Mouse (Mus musculus) gastrocnemius, postnatal 25 days (tissue): ENCODE results near the gene Mgst3. TPM values are rescaled to one million over a fixed set of nuclear protein-coding genes. Genes with fewer than 3 reads are reported as not detected.

ENCODE experiments used
- DNase-seq: peaks from one replicate; pipeline ENCODE4 v3.0.0; 2022
- total RNA-seq, 2 experiments: library from RNA; stranded (reverse); gene quantifications; 1 replicate in 1 of 2; 2 replicates in 1 of 2; pipeline ENCODE4 v1.2.3; 2021

Gene Mgst3
- total RNA-seq, 2 experiments from 2014 or later: 84.7 to 94.2 TPM

DNA sequence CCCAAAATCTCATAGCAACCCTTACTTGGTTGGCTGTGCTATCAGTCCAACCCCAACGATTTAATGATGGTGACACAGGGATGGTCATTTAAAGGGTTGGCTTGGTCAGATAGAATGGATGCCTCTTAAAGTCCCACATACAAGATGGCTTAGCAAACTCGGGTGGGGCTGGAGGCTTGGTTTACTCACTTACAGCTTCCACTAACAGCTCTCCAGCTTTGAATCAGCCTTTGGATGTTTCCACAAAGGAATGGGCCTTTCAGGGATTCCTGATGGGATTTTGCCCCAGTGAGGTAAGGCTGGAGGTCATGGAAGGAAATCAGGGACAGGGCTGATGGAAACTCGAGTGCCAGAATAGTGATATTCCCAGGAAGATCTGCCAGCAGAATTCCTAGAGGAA is 5.8 kb downstream of the Mgst3 start:
- no peak for DNase-seq

- DNase-seq: no peak
Measured at GRCm38 (mm10) chr1:167387310-167387709, 6.3 kb downstream of the Mgst3 start.

GRCm38 (mm10) chr1:167386466-167386865 is 7.2 kb downstream of the Mgst3 start:
- DNase-seq: no peak

- no peak for DNase-seq
Measured at GRCm38 (mm10) chr1:167385636-167386035, 8.0 kb downstream of the Mgst3 start.

- DNase-seq: no peak
Measured at GRCm38 (mm10) chr1:167385211-167385610, 8.4 kb downstream of the Mgst3 start.

DNA sequence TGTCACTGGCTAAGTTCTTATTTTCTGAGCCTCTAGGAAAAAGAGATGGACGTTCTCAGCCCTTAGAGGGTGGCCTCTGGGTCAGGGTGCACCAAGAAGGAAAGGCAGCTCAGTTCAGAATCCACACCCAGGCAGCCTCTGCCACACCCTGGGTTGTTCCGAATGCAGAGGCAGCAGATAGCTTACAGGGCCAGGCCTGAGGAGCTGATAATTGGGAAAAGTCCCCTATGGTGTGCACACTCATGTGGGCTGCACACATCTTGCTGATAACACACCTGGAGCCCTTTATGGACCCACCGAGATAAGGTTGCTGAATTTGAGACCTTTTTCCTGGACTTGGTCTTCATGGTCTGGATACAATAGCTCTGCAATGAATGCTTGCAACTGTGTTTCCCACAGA is 9.5 kb downstream of the Mgst3 start:
- no peak for DNase-seq

- DNase-seq: no peak
Measured at GRCm38 (mm10) chr1:167383178-167383577, 10.5 kb downstream of the Mgst3 start.

GRCm38 (mm10) chr1:167382763-167383162 is 10.9 kb downstream of the Mgst3 start:
- DNase-seq: no peak

- DNase-seq: no peak
Measured at GRCm38 (mm10) chr1:167382316-167382715, 11.3 kb downstream of the Mgst3 start.

- DNase-seq: no peak
Measured at GRCm38 (mm10) chr1:167381050-167382015, 12.3 kb downstream of the Mgst3 start.

DNA sequence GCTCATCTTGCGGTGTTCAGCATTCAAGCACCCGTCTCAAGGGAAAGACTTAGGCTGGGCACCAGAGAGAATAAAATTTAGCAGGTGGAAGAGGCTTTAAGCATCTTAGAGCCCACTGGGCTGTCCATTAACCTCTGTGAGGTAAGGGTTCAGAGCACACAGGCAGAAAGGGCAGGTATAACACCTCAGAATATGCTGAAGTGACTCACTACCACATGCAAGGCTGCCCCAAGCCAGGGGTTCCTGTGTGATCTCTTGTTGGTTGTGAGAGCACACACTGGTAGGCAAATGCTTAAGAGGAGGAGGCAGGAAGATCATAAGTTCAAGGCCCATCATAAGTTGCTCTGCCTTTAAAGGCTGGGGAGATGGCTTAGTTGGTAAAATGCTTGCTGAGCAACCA is 13.4 kb downstream of the Mgst3 start:
- DNase-seq: no peak

GRCm38 (mm10) chr1:167379751-167380150 is 13.9 kb downstream of the Mgst3 start:
- DNase-seq: no peak

DNA sequence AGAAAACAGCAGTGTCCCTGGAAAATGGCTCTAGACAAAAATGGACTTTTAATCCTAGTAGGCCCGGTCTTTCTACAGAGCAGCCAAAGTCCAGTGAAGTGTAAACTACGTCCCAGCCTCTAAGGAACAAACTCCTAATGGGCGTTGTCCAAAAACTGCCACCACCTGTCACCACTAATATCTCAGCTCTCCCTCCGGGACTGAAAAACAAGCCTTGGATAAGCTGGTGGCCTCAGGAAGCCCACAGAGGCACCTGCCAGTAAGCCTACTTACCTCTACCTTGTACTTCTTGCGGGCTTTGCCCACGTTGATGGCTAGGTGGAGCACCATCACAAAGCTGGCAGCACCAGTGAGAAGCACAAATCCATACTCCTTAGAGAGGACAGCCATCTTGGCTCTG is 15.6 kb downstream of the Mgst3 start:
- DNase-seq: no peak

DNA sequence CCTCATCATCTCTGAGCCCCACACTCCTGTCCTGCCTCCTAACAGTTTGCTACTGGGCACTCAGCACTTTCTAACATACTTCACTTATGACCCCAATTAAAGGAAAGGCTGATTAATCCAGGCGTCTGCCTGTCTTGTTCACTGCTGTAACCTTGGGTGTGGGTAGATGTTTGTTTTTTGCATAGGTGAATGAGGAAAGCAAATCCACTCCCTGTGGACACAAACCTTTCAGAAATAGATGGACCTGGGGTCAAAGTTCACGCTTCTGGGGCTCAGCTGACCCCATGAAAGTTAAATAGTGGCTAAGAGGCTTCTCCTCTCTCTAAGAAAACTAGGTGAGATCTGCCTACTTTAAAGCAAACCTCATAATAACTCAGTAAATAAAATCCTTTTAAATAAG is 18.7 kb downstream of the Mgst3 start:
- DNase-seq: no peak

GRCm38 (mm10) chr1:167374003-167374784 is 19.4 kb downstream of the Mgst3 start:
- DNase-seq: no peak

- DNase-seq: no peak
Measured at GRCm38 (mm10) chr1:167372739-167373138, 20.9 kb downstream of the Mgst3 start.

GRCm38 (mm10) chr1:167369905-167370304 is 23.7 kb downstream of the Mgst3 start:
- peak; percentile 60 for DNase-seq

DNA sequence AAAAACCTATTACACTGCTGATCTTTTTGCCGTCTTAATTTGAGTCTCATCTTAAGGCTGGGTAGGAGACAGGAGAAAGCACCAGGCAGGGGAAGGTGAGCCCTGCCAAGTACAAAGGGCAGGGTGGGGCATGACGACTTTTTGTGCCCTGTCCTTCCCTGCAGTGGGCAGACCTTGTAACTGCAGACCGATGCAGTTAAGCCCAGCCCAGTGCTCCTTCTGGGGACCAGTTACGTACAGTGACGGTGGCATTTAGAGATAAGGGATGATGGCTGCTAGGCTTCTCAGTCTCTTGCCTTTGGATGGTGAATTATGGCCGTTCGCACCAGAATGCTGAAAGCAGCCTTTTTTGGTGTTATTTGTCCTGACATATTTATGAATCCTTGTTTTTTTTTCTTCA is 25.1 kb downstream of the Mgst3 start:
- no peak for DNase-seq

DNA sequence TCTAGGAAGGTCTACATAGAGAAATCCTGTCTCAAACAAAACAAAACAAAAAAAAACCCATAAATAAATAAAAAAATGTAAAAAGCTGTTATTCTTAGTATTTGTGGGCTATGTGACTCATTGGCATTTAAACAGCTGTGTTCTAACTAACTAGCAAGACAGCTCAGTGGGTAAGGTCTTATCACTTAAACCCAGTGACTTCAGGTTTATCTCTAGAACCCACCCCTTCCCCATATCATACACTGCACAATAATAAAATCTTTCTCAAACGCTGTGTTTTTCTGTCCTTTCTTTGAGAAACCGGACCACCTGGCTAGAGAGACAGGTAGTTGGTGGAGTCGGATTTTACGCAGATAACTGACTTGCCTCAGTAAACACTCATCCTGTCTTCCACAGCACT is 25.6 kb downstream of the Mgst3 start:
- no peak for DNase-seq

DNA sequence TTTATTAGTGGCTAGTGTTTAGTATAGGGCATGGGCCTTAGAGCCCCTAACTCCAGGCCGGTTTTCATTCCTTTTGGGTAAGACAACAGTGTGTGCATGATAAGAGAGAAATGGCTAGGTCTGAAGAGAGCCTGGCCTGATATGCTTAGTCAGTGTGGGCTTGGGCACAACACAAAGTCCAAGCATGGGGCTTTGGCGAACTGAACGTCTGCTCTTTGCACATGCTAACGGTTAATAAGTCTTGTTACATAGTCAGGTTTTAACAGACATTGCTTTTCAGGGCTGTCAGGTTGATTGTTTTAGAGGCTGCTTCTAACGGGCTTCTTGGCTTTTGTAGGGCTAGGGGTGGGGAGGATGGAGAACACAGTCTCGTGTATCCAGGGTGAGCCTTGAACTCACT is 27.0 kb downstream of the Mgst3 start:
- DNase-seq: no peak

DNA sequence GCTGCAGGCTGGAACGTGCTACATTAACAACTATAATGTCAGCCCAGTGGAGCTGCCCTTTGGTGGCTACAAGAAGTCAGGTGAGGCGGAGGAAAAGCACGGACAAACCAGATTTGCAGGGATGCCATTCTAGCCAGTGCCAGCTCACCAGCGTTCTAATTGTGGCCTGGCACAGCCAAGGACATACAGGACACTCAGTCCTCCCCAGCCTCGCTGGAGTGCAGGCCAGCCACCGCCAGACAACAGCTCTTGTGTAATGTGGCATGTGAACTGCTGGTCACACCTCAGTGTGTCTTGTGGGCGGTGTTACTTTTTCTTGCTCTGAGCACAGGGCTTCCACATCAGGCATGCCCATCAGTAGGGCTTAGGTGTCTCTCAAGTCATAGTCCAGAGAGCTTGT is 27.8 kb downstream of the Mgst3 start:
- DNase-seq: no peak

DNA sequence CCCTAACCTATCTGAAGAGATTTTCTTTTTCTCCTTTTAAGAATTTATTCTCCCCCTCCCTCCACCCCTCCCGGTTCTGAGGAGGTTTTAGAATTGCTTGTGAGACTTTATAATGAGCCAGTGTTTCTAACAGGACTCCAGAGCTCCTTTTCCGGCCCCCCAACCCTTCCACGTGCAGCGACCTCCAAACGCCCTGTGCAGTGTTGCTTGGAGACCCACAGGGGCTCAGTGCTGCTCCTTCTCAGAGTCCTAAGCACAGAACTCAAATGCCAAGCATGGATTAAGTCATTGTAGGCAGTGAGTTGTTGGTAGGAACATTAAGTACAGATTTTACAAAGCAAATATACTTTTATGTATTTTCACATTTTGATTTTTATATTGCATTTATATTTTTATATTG is 30.3 kb downstream of the Mgst3 start:
- DNase-seq: no peak

DNA sequence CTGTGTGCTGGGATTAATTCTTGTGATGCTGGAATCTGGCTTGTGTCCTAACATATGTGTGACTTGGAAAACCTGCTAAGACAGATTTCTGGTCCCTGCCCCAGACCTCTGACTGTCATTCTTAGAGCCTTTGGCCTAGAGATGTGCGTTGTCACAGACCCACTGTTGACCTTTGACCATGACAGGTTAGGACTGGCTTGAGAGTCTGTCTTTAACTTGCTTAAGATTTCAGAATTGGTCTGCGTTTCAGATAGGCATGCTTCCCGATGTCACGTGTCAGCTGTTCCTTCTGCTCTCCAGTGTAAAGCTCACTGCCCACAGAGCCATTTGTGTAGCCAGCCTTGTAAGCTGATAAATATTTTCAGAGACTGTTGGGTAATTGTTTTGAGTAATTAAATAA is 30.8 kb downstream of the Mgst3 start:
- DNase-seq: no peak
